Mouse (Mus musculus): ENCODE measurements at regions not wholly inside any gene's neighbourhood (a gene's known extent, or its start where the extent isn't known, plus 50 kb on each side); places are given as distances from the start of the nearest gene placed in this dataset.

GRCm38 (mm10) chr2:170229461-170230080, 81.7 kb upstream of the Zfp217 start:
- Histone ChIP-seq H3K36me3 (ENCODE audit: control insufficient read depth, insufficient read depth, low read length) (no peaks in the 10 kb centered on the region), H3K9me3 (ENCODE audit: control insufficient read depth, low read length) (no peaks in the 10 kb centered on the region; the same call in 1 of the 2 replicates), H3K27ac (ENCODE audit: low read depth, low read length) (no peak overlapping the region), H3K4me2 (replicated peaks; ENCODE audit: low read depth, low read length) (no peak overlapping the region), H3K4me1 (ENCODE audit: control insufficient read depth, insufficient read depth, low read length) (no peaks in the 10 kb centered on the region), H3K9ac (ENCODE audit: low read depth, low read length) (no peak overlapping the region), H3K4me3 (ENCODE audit: low read length) (no peak overlapping the region), H3K27me3 (ENCODE audit: control insufficient read depth, insufficient read depth, low read length) (no peaks in the 10 kb centered on the region)
- no peak for ATAC-seq (ENCODE audit: low FRiP score, low TSS enrichment)
- 84% methylated on average over 8 of the region's 8 CpGs for WGBS

- Histone ChIP-seq H3K36me3 (ENCODE audit: control insufficient read depth, insufficient read depth, low read length) (no peaks in the 10 kb centered on the region), H3K4me2 (replicated peaks; ENCODE audit: low read depth, low read length) (no peak overlapping the region), H3K27ac (ENCODE audit: low read depth, low read length) (no peak overlapping the region), H3K4me1 (ENCODE audit: control insufficient read depth, insufficient read depth, low read length) (peaks cover 1% of the 10 kb centered on the region), H3K27me3 (ENCODE audit: control insufficient read depth, insufficient read depth, low read length) (no peaks in the 10 kb centered on the region), H3K9me3 (ENCODE audit: control insufficient read depth, low read length) (no peaks in the 10 kb centered on the region; the same call in 1 of the 2 replicates), H3K9ac (ENCODE audit: low read depth, low read length) (no peak overlapping the region), H3K4me3 (ENCODE audit: low read length) (no peak overlapping the region)
- 88% methylated on average over 10 of the region's 10 CpGs for WGBS
- no peak for ATAC-seq (ENCODE audit: low FRiP score, low TSS enrichment)
Measured at GRCm38 (mm10) chr2:170228318-170228994, 80.6 kb upstream of the Zfp217 start.

DNA sequence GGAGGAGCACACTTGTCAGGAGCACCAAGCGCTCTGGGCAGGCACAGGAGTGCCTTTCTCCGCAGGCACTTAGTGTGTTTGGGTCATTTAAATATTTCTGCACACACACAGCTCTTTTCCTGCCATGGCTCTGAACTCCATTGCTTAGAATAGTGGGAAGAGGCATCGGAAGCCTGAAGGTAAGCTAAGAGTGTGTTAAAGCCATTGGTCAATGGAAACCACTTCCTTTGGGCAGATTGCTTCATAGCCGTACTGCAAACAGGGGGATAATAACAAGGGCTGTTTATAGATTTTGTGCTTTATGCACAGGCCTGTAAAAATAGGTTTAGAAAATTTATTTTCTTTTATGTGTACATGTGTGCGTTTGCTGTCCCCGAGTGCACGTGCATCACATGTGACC, 76.0 kb upstream of the Zfp217 start:
- no peak overlapping the region for H3K9ac ChIP-seq (ENCODE audit: low read depth, low read length)
- H3K9me3 ChIP-seq (ENCODE audit: control insufficient read depth, low read length): no peaks in the 10 kb centered on the region; the same call in 1 of the 2 replicates
- no peak for ATAC-seq (ENCODE audit: low FRiP score, low TSS enrichment)
- WGBS: 85% methylated on average over 7 of the region's 7 CpGs
- H3K27me3 ChIP-seq (ENCODE audit: control insufficient read depth, insufficient read depth, low read length): no peaks in the 10 kb centered on the region
- H3K4me1 ChIP-seq (ENCODE audit: control insufficient read depth, insufficient read depth, low read length): peaks cover 41% of the 10 kb centered on the region
- no peaks in the 10 kb centered on the region for H3K36me3 ChIP-seq (ENCODE audit: control insufficient read depth, insufficient read depth, low read length)
- no peak overlapping the region for H3K27ac ChIP-seq (ENCODE audit: low read depth, low read length)
- no peak overlapping the region for H3K4me2 ChIP-seq (replicated peaks; ENCODE audit: low read depth, low read length)
- no peak overlapping the region for H3K4me3 ChIP-seq (ENCODE audit: low read length)

- no peak for ATAC-seq (ENCODE audit: low FRiP score, low TSS enrichment)
- Histone ChIP-seq H3K4me1 (ENCODE audit: control insufficient read depth, insufficient read depth, low read length) (peaks cover 48% of the 10 kb centered on the region), H3K4me3 (ENCODE audit: low read length) (no peak overlapping the region), H3K27me3 (ENCODE audit: control insufficient read depth, insufficient read depth, low read length) (no peaks in the 10 kb centered on the region), H3K9me3 (ENCODE audit: control insufficient read depth, low read length) (no peaks in the 10 kb centered on the region), H3K27ac (ENCODE audit: low read depth, low read length) (peak overlapping the region; percentile 42), H3K36me3 (ENCODE audit: control insufficient read depth, insufficient read depth, low read length) (no peaks in the 10 kb centered on the region), H3K9ac (ENCODE audit: low read depth, low read length) (peak overlapping the region; percentile 23; the same call in 1 of the 2 replicates), H3K4me2 (replicated peaks; ENCODE audit: low read depth, low read length) (peak overlapping the region; percentile 21)
- 1% methylated on average over 6 of the region's 6 CpGs for WGBS
Measured at GRCm38 (mm10) chr2:170222819-170223218, 74.9 kb upstream of the Zfp217 start.

DNA sequence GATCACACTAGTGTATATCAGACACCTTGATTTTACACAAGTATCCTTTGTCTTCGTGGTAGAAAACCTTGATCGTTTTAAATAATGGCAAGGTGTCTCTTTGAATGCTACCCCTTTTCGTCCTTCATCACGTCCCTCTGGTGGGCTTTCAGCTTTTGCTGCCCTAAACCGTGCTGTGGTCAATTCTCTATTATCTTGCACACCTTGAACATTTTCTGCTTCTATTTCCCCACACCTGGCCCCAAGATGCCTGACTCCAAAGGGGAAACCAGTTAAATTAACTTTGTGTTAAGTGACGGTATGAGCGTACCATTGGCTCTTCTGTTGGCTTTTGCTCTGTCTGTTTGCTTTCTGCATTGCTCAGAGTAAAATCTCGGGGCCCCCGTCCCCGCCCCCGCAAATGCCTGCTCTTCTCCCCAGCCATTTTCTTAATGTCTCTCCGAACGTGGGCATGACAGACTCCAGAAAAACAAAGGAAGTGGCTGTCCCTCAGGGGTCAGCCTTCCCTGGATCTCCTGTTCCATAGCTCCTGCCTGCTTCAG, 74.2 kb upstream of the Zfp217 start:
- Histone ChIP-seq H3K27me3 (ENCODE audit: control insufficient read depth, insufficient read depth, low read length) (no peaks in the 10 kb centered on the region), H3K4me3 (ENCODE audit: low read length) (no peak overlapping the region; the same call in 1 of the 2 replicates), H3K36me3 (ENCODE audit: control insufficient read depth, insufficient read depth, low read length) (no peaks in the 10 kb centered on the region), H3K9me3 (ENCODE audit: control insufficient read depth, low read length) (no peaks in the 10 kb centered on the region), H3K4me2 (replicated peaks; ENCODE audit: low read depth, low read length) (peak overlapping the region; percentile 21), H3K4me1 (ENCODE audit: control insufficient read depth, insufficient read depth, low read length) (peaks cover 48% of the 10 kb centered on the region), H3K9ac (ENCODE audit: low read depth, low read length) (0 out of 2 replicates have a peak overlapping the region, but pooled peaks have one; percentile 23), H3K27ac (ENCODE audit: low read depth, low read length) (peak overlapping the region; percentile 42)
- 12% methylated on average over 13 of the region's 13 CpGs for WGBS
- no peak for ATAC-seq (ENCODE audit: low FRiP score, low TSS enrichment)

DNA sequence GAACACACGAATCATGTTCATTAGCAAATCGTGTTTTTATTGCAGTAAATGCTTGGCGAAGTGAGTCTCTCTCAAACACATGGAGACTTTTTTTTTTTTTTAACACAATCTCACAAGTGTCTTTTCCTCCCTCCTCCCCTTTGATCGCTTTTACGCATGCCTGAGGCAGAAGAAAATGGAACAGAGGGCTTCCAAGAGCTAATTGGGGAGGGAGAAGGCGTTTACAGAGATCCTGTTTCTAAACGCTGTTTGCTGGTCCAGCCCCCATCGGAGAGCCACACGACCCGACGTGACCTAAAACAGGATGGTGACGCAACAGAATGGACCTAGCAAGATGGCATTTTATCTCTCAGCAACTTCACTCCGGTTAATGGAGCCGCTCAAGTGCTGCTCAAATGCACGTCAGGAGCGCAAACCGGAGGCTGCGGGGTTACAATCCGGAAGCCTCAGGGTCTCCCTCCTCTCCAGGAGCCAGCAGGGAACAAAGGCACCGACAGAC, 73.0 kb upstream of the Zfp217 start:
- Histone ChIP-seq H3K27me3 (ENCODE audit: control insufficient read depth, insufficient read depth, low read length) (no peaks in the 10 kb centered on the region), H3K4me1 (ENCODE audit: control insufficient read depth, insufficient read depth, low read length) (peaks cover 48% of the 10 kb centered on the region), H3K9me3 (ENCODE audit: control insufficient read depth, low read length) (no peaks in the 10 kb centered on the region), H3K27ac (ENCODE audit: low read depth, low read length) (peak overlapping the region; percentile 85), H3K36me3 (ENCODE audit: control insufficient read depth, insufficient read depth, low read length) (no peaks in the 10 kb centered on the region), H3K9ac (ENCODE audit: low read depth, low read length) (peak overlapping the region; percentile 44; the same call in 1 of the 2 replicates), H3K4me3 (ENCODE audit: low read length) (peak overlapping the region; percentile 30), H3K4me2 (replicated peaks; ENCODE audit: low read depth, low read length) (peak overlapping the region; percentile 74)
- ATAC-seq (ENCODE audit: low FRiP score, low TSS enrichment): peak; percentile 51
- WGBS: under 1% methylated on average over 20 of the region's 20 CpGs

- Histone ChIP-seq H3K4me2 (replicated peaks; ENCODE audit: low read depth, low read length) (peak overlapping the region; percentile 74), H3K36me3 (ENCODE audit: control insufficient read depth, insufficient read depth, low read length) (no peaks in the 10 kb centered on the region), H3K27ac (ENCODE audit: low read depth, low read length) (peak overlapping the region; percentile 85), H3K4me1 (ENCODE audit: control insufficient read depth, insufficient read depth, low read length) (peaks cover 48% of the 10 kb centered on the region), H3K9ac (ENCODE audit: low read depth, low read length) (peak overlapping the region; percentile 58; the same call in 1 of the 2 replicates), H3K27me3 (ENCODE audit: control insufficient read depth, insufficient read depth, low read length) (no peaks in the 10 kb centered on the region), H3K4me3 (ENCODE audit: low read length) (peak overlapping the region; percentile 30), H3K9me3 (ENCODE audit: control insufficient read depth, low read length) (no peaks in the 10 kb centered on the region)
- WGBS: 2% methylated on average over 11 of the region's 11 CpGs
- peak; percentile 58; the same call in 1 of the 2 replicates for ATAC-seq (ENCODE audit: low FRiP score, low TSS enrichment)
Measured at GRCm38 (mm10) chr2:170220443-170220842, 72.5 kb upstream of the Zfp217 start.

DNA sequence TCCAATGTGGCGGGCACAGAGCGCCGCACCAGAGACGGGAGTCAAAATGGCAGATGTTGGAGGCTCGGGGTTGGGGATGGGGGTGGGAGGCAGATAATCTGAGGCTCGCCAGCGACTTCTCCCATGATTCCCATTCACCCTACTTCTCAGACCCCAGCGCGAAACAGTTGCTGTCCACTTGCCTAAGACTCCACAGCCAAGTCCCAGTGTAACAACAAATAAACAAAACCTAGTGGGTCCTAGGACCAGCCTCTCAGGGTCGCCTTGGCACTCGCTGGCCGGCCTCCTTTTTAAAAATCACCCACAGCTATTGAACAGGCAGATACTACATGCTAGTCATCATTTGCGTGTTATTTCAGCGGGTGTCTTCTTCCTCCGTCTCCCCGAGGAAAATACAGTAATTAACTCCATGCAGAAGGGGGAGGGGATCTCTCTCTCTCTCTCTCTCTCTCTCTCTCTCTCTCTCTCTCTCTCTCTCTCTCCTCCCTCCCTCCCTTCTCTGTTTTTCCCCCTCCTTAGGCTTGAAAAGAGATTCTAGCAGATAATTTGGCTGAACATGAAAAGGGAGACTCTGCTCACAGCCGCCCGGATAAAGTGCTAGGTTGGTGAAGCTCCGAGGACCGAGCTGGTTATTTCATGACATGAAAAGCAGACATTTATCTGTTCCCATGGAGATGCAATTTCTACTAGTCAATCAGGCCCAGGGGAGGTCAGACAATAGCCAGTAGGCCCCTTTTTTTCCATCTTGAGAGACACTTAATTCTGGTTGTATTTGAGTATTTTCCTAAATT, 71.9 kb upstream of the Zfp217 start:
- peak overlapping the region; percentile 58 for H3K9ac ChIP-seq (ENCODE audit: low read depth, low read length)
- H3K9me3 ChIP-seq (ENCODE audit: control insufficient read depth, low read length): peaks cover 2% of the 10 kb centered on the region; the same call in 1 of the 2 replicates
- peaks cover 48% of the 10 kb centered on the region for H3K4me1 ChIP-seq (ENCODE audit: control insufficient read depth, insufficient read depth, low read length)
- WGBS: 3% methylated on average over 20 of the region's 20 CpGs
- H3K27ac ChIP-seq (ENCODE audit: low read depth, low read length): peak overlapping the region; percentile 85; the same call in 1 of the 2 replicates
- no peaks in the 10 kb centered on the region for H3K27me3 ChIP-seq (ENCODE audit: control insufficient read depth, insufficient read depth, low read length)
- H3K36me3 ChIP-seq (ENCODE audit: control insufficient read depth, insufficient read depth, low read length): no peaks in the 10 kb centered on the region
- ATAC-seq (ENCODE audit: low FRiP score, low TSS enrichment): no peak
- H3K4me2 ChIP-seq (replicated peaks; ENCODE audit: low read depth, low read length): peak overlapping the region; percentile 74
- peak overlapping the region; percentile 40 for H3K4me3 ChIP-seq (ENCODE audit: low read length)
